Mouse (Mus musculus) limb, embryonic 14.5 days (tissue): ENCODE measurements at regions not wholly inside any gene's neighbourhood (a gene's known extent, or its start where the extent isn't known, plus 50 kb on each side); places are given as distances from the start of the nearest gene placed in this dataset.

Experiments
- ATAC-seq: fragments of 200-750 bp; cut with Nextera tagmentation; 2 replicates; pipeline ENCODE4 v1.8.0; 2017; ENCODE audit warnings: low read depth, moderate number of reproducible peaks, moderate TSS enrichment; ENCODE audit not compliant: low FRiP score
- DNase-seq: peaks from one replicate; pipeline ENCODE4 v3.0.0-alpha.2; 2015; ENCODE audit warnings: low spot score
- H3K27ac ChIP-seq: fragments of 300-500 bp; sonication (generic); replicated peaks from 2 replicates; pipeline ENCODE4 v1.5.1; 2014; ENCODE audit warnings: low read depth, mild to moderate bottlenecking, low read length, moderate library complexity, mixed read lengths
- H3K27me3 ChIP-seq: fragments of 300-500 bp; sonication (generic); 2 replicates; pipeline ENCODE4 v1.6.1; 2014; ENCODE audit warnings: low read length, mixed read lengths; ENCODE audit not compliant: control insufficient read depth, insufficient read depth
- H3K36me3 ChIP-seq: fragments of 300-500 bp; sonication (generic); 2 replicates; pipeline ENCODE4 v1.6.1; 2014; ENCODE audit warnings: mild to moderate bottlenecking, low read length, moderate library complexity, mixed read lengths; ENCODE audit not compliant: control insufficient read depth, insufficient read depth
- H3K4me1 ChIP-seq: fragments of 300-500 bp; sonication (generic); 2 replicates; pipeline ENCODE4 v1.6.1; 2014; ENCODE audit warnings: antibody characterized with exemption, low read length, mixed read lengths; ENCODE audit not compliant: control insufficient read depth, insufficient read depth
- H3K4me2 ChIP-seq: fragments of 300-500 bp; sonication (generic); replicated peaks from 2 replicates; pipeline ENCODE4 v1.6.1; 2014; ENCODE audit warnings: low read depth, mild to moderate bottlenecking, low read length, moderate library complexity; ENCODE audit not compliant: severe bottlenecking
- H3K4me3 ChIP-seq: fragments of 300-500 bp; sonication (generic); replicated peaks from 2 replicates; pipeline ENCODE4 v1.5.1; 2014; ENCODE audit warnings: low read length
- H3K9ac ChIP-seq: fragments of 300-500 bp; sonication (generic); 2 replicates; pipeline ENCODE4 v1.6.1; 2014; ENCODE audit warnings: mild to moderate bottlenecking, low read depth, low read length, moderate library complexity; ENCODE audit not compliant: severe bottlenecking
- H3K9me3 ChIP-seq: fragments of 300-500 bp; sonication (generic); 2 replicates; pipeline ENCODE4 v1.6.1; 2016; ENCODE audit warnings: low read length; ENCODE audit not compliant: control insufficient read depth
- POLR2A ChIP-seq: fragments of 200-500 bp; IDR thresholded peaks from 2 replicates; pipeline ENCODE4 v1.8.0; 2012; ENCODE audit warnings: inconsistent platforms, mild to moderate bottlenecking, moderate library complexity, borderline replicate concordance; ENCODE audit not compliant: insufficient read depth, insufficient read length; ENCODE audit errors: extremely low read depth
- WGBS: fragments of 180-500 bp; shearing (Covaris S2); extraction: QIAGEN DNeasy Blood & Tissue Kit; methylation state at CpG from one replicate; pipeline ENCODE4 v1.1.7; 2014; 5-methylcytosine and 5-hydroxymethylcytosine counted together

GRCm38 (mm10) chr10:53165036-53165435, 172.4 kb upstream of the Pln start:
- WGBS: 76% methylated on average over 4 of the region's 4 CpGs
- ATAC-seq: no peak
- no peak for DNase-seq
- H3K27me3 ChIP-seq: no peaks in the 10 kb centered on the region
- H3K27ac ChIP-seq: no peak overlapping the region
- no peak overlapping the region for H3K4me2 ChIP-seq
- H3K4me1 ChIP-seq: no peaks in the 10 kb centered on the region
- H3K4me3 ChIP-seq: no peak overlapping the region
- H3K36me3 ChIP-seq: no peaks in the 10 kb centered on the region
- no peak overlapping the region for H3K9ac ChIP-seq
- no peak for TF ChIP-seq POLR2A
- H3K9me3 ChIP-seq: no peaks in the 10 kb centered on the region

- no peaks in the 10 kb centered on the region for H3K9me3 ChIP-seq
- 69% methylated on average over 5 of the region's 5 CpGs for WGBS
- H3K27me3 ChIP-seq: no peaks in the 10 kb centered on the region
- ATAC-seq (no peak), DNase-seq (no peak)
- H3K4me1 ChIP-seq: no peaks in the 10 kb centered on the region
- no peak overlapping the region for H3K4me2 ChIP-seq
- H3K27ac ChIP-seq: no peak overlapping the region
- no peak overlapping the region for H3K9ac ChIP-seq
- no peaks in the 10 kb centered on the region for H3K36me3 ChIP-seq
- no peak for TF ChIP-seq POLR2A
- H3K4me3 ChIP-seq: no peak overlapping the region
Observed at GRCm38 (mm10) chr10:53167767-53168166, 169.7 kb upstream of the Pln start.

GRCm38 (mm10) chr10:53174038-53174564, 163.4 kb upstream of the Pln start:
- Histone ChIP-seq H3K4me2 (no peak overlapping the region), H3K27me3 (no peaks in the 10 kb centered on the region), H3K9me3 (no peaks in the 10 kb centered on the region), H3K9ac (no peak overlapping the region), H3K4me3 (no peak overlapping the region), H3K4me1 (peaks cover 2% of the 10 kb centered on the region), H3K27ac (no peak overlapping the region), H3K36me3 (no peaks in the 10 kb centered on the region)
- no peak for DNase-seq
- no peak; the same call in 1 of the 2 replicates for ATAC-seq
- 27% methylated on average over 3 of the region's 3 CpGs for WGBS
- no peak for TF ChIP-seq POLR2A

- Histone ChIP-seq H3K9ac (no peak overlapping the region), H3K27ac (no peak overlapping the region), H3K4me1 (peaks cover 2% of the 10 kb centered on the region), H3K4me3 (no peak overlapping the region), H3K9me3 (no peaks in the 10 kb centered on the region), H3K36me3 (no peaks in the 10 kb centered on the region), H3K4me2 (no peak overlapping the region), H3K27me3 (no peaks in the 10 kb centered on the region)
- WGBS: 74% methylated on average over 2 of the region's 2 CpGs
- DNase-seq: no peak
- TF ChIP-seq POLR2A: no peak
- no peak for ATAC-seq
Observed at GRCm38 (mm10) chr10:53175946-53176345, 161.5 kb upstream of the Pln start.

GRCm38 (mm10) chr10:53178561-53178960, 158.9 kb upstream of the Pln start:
- Histone ChIP-seq H3K9me3 (no peaks in the 10 kb centered on the region), H3K36me3 (no peaks in the 10 kb centered on the region), H3K9ac (no peak overlapping the region), H3K4me2 (no peak overlapping the region), H3K27me3 (no peaks in the 10 kb centered on the region), H3K4me3 (no peak overlapping the region), H3K4me1 (peaks cover 2% of the 10 kb centered on the region), H3K27ac (no peak overlapping the region)
- ATAC-seq (no peak), DNase-seq (peak; percentile 2)
- no peak for TF ChIP-seq POLR2A
- WGBS: 44% methylated on average over 6 of the region's 6 CpGs

- Histone ChIP-seq H3K27me3 (no peaks in the 10 kb centered on the region), H3K36me3 (no peaks in the 10 kb centered on the region), H3K4me1 (no peaks in the 10 kb centered on the region; the same call in none of the 2 replicates), H3K9me3 (no peaks in the 10 kb centered on the region), H3K9ac (no peak overlapping the region), H3K4me3 (no peak overlapping the region), H3K4me2 (no peak overlapping the region), H3K27ac (no peak overlapping the region)
- no peak for TF ChIP-seq POLR2A
- DNase-seq: peak; percentile 2
- no peak for ATAC-seq
- WGBS: 59% methylated on average over 6 of the region's 6 CpGs
Observed at GRCm38 (mm10) chr10:53179109-53179508, 158.4 kb upstream of the Pln start.
